Mouse (Mus musculus): ENCODE measurements around the gene Inpp4b. TPM values are rescaled to one million over a fixed set of nuclear protein-coding genes. Genes with fewer than 3 reads are reported as not detected.
A peak's percentile ranks its signal among the peaks of the same experiment; 100 is the strongest.

The Inpp4b gene
- polyA plus RNA-seq, 1 experiment from 2014 or later, result 9.1 TPM

DNA sequence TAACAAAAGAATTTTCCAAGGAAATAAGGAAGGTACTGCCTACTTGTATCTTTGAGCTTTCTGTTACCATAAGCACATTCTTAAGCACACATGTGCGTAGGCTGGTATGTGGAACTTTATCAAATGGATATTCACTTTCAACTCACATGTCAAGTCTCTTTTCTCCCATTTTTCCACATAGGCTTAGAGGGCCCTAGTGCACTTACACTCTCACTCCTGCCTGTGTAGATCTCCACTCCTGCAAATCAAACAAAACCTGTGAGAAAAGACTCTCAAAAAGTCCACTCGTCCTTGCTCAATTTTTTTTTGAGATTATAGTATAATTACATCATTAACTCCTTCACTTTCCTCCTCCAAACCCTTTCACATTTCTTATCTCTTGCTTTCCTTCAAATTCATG, 522.0 kb downstream of the Inpp4b start:
- ATAC-seq (replicated peaks; ENCODE audit: low FRiP score, low read depth), result no peak
- no peak overlapping the region for H3K4me3 ChIP-seq (replicated peaks; ENCODE audit: low read depth, low read length)
- no peaks in the 10 kb centered on the region for H3K27me3 ChIP-seq (ENCODE audit: insufficient read depth, low read length)
- H3K36me3 ChIP-seq (ENCODE audit: insufficient read depth, low read length), result no peaks in the 10 kb centered on the region
- WGBS, result 79% methylated on average over 2 of the region's 2 CpGs
- no peak overlapping the region for H3K9ac ChIP-seq (ENCODE audit: low read depth, low read length)
- no peaks in the 10 kb centered on the region for H3K9me3 ChIP-seq (replicated peaks; ENCODE audit: low read length)
- DNase-seq (ENCODE audit: low spot score), result no peak
- TF ChIP-seq CTCF (IDR thresholded peaks at IDR 0.05; ENCODE audit: low read depth), result no peak
- H3K27ac ChIP-seq, result no peak overlapping the region
- no peaks in the 10 kb centered on the region for H3K4me1 ChIP-seq (replicated peaks; ENCODE audit: insufficient read depth, low read length)
- H3K4me2 ChIP-seq (ENCODE audit: low read length), result no peak overlapping the region

DNA sequence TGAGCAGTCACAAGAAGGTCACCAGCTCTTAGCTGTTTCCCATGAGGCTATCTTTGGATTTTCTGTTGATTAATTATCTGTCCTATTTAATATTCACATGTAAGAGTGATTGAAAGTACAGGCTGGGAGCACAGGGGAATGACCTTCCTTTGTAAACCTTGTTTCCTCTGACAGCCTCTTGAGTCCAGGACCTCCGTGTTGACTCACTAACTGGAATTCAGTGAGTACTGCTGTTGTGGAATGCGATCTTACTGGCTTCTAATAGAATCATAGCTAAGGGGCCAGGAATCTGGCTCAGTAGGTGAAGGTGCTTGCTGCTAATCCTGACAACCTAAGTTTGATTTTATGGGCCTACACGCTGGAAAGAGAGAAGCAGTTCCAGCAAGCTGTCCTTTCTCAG, 523.3 kb downstream of the Inpp4b start:
- H3K4me1 ChIP-seq (replicated peaks; ENCODE audit: insufficient read depth, low read length), result no peaks in the 10 kb centered on the region
- no peaks in the 10 kb centered on the region for H3K9me3 ChIP-seq (replicated peaks; ENCODE audit: low read length)
- no peaks in the 10 kb centered on the region for H3K36me3 ChIP-seq (ENCODE audit: insufficient read depth, low read length)
- no peak overlapping the region for H3K27ac ChIP-seq
- H3K4me2 ChIP-seq (ENCODE audit: low read length), result no peak overlapping the region
- DNase-seq (ENCODE audit: low spot score) (peak; percentile 57), ATAC-seq (replicated peaks; ENCODE audit: low FRiP score, low read depth) (no peak)
- no peaks in the 10 kb centered on the region for H3K27me3 ChIP-seq (ENCODE audit: insufficient read depth, low read length)
- WGBS, result 44% methylated on average over 3 of the region's 3 CpGs
- no peak overlapping the region for H3K4me3 ChIP-seq (replicated peaks; ENCODE audit: low read depth, low read length)
- no peak for TF ChIP-seq CTCF (IDR thresholded peaks at IDR 0.05; ENCODE audit: low read depth)
- no peak overlapping the region for H3K9ac ChIP-seq (ENCODE audit: low read depth, low read length)

DNA sequence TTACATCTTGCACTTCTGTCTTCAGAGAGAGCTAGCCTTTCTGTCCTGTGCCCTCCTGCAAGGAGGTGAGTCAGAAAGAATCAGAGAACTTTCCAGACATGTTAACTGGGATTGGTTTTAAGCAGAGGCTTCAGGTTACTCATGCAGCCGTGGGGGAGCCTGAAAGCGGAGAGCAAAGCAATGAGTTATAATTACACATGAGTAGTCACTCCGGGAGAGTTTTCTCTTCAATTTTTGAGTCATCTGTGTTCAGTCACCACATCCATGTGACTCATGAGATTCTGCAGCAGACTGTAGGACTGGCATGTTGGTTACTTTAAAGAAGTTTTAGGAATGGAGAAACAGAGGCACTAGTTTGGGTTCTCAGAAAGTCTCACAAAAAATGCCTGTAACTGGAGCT, 524.7 kb downstream of the Inpp4b start:
- DNase-seq (ENCODE audit: low spot score) (peak; percentile 43), ATAC-seq (replicated peaks; ENCODE audit: low FRiP score, low read depth) (no peak)
- Histone ChIP-seq H3K9me3 (replicated peaks; ENCODE audit: low read length) (no peaks in the 10 kb centered on the region), H3K27ac (no peak overlapping the region), H3K36me3 (ENCODE audit: insufficient read depth, low read length) (no peaks in the 10 kb centered on the region), H3K9ac (ENCODE audit: low read depth, low read length) (no peak overlapping the region), H3K4me3 (replicated peaks; ENCODE audit: low read depth, low read length) (no peak overlapping the region), H3K4me1 (replicated peaks; ENCODE audit: insufficient read depth, low read length) (no peaks in the 10 kb centered on the region), H3K27me3 (ENCODE audit: insufficient read depth, low read length) (no peaks in the 10 kb centered on the region), H3K4me2 (ENCODE audit: low read length) (no peak overlapping the region)
- 37% methylated on average over 3 of the region's 3 CpGs for WGBS
- TF ChIP-seq CTCF (IDR thresholded peaks at IDR 0.05; ENCODE audit: low read depth), result no peak

DNA sequence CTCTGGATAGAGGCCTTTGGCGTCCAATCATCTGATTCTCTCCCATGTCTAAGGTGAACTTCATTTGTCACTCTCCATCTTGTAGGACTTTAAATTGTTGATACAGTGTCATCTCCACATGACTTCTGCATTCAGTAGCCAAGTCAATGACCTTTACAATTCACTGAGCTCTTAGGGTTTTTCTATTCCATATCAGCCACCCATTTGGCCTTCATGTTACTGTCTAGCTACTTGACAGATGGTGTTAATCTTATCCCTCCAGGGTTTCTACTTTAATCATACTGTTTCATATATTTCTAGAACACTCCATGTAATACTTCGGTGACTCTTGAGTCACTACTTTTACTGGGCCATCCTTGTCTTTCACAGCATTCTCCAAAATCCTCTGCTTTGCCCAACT, 528.1 kb downstream of the Inpp4b start:
- Histone ChIP-seq H3K4me3 (replicated peaks; ENCODE audit: low read depth, low read length) (no peak overlapping the region), H3K36me3 (ENCODE audit: insufficient read depth, low read length) (no peaks in the 10 kb centered on the region), H3K27me3 (ENCODE audit: insufficient read depth, low read length) (no peaks in the 10 kb centered on the region), H3K27ac (no peak overlapping the region), H3K4me2 (ENCODE audit: low read length) (no peak overlapping the region), H3K9ac (ENCODE audit: low read depth, low read length) (no peak overlapping the region), H3K4me1 (replicated peaks; ENCODE audit: insufficient read depth, low read length) (no peaks in the 10 kb centered on the region), H3K9me3 (replicated peaks; ENCODE audit: low read length) (no peaks in the 10 kb centered on the region)
- TF ChIP-seq CTCF (IDR thresholded peaks at IDR 0.05; ENCODE audit: low read depth), result no peak
- ATAC-seq (replicated peaks; ENCODE audit: low FRiP score, low read depth) (no peak), DNase-seq (ENCODE audit: low spot score) (no peak)
- 90% methylated on average over 2 of the region's 2 CpGs for WGBS

DNA sequence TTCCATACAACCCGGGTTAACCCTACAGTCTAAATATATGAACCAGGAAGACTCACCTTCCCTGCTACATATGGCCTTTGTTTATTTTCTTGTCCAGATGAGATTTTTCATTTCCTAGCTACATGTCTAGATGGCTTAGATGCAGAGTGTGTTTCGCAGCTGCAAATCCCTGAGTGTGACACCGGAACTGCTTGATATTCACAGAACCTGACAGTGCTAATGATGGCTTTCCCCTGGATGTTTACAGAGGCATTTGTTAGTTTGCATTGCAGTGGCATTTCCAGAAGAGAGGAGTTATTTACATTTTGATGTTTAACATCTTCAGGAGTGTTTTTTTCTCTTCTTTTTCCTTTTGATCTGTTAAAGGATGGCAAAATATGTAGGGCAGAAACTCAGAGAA, 537.7 kb downstream of the Inpp4b start:
- H3K36me3 ChIP-seq (ENCODE audit: insufficient read depth, low read length), result no peaks in the 10 kb centered on the region
- no peaks in the 10 kb centered on the region for H3K9me3 ChIP-seq (replicated peaks; ENCODE audit: low read length)
- no peak overlapping the region for H3K4me3 ChIP-seq (replicated peaks; ENCODE audit: low read depth, low read length)
- H3K4me1 ChIP-seq (replicated peaks; ENCODE audit: insufficient read depth, low read length), result no peaks in the 10 kb centered on the region
- DNase-seq (ENCODE audit: low spot score) (no peak), ATAC-seq (replicated peaks; ENCODE audit: low FRiP score, low read depth) (no peak)
- 77% methylated on average over 3 of the region's 3 CpGs for WGBS
- no peak overlapping the region for H3K9ac ChIP-seq (ENCODE audit: low read depth, low read length)
- no peak for TF ChIP-seq CTCF (IDR thresholded peaks at IDR 0.05; ENCODE audit: low read depth)
- no peak overlapping the region for H3K4me2 ChIP-seq (ENCODE audit: low read length)
- no peaks in the 10 kb centered on the region for H3K27me3 ChIP-seq (ENCODE audit: insufficient read depth, low read length)
- H3K27ac ChIP-seq, result no peak overlapping the region

DNA sequence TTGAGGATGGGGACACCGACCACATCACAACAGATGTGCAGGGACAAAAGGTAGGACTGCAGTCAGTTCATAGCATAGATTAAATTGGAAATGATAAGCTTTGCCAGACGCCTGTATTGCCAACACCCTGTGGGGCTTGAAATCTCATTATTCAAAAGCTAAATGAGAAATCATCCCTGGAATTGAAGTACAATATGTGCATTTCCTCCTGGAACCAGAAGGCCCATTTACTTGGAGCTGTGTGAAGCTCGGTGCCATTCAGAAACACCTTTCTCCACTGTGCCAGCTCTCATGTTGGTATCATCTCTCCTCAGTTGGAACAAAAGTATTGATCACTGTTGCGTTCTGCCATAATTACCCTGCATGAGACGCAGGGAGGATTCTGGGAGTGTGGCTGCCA, 541.8 kb downstream of the Inpp4b start:
- no peak for DNase-seq (ENCODE audit: low spot score)
- no peaks in the 10 kb centered on the region for H3K9me3 ChIP-seq (replicated peaks; ENCODE audit: low read length)
- H3K4me3 ChIP-seq (replicated peaks; ENCODE audit: low read depth, low read length), result no peak overlapping the region
- 84% methylated on average over 5 of the region's 5 CpGs for whole genome bisulfite sequencing
- no peak overlapping the region for H3K27ac ChIP-seq
- no peaks in the 10 kb centered on the region for H3K36me3 ChIP-seq (ENCODE audit: insufficient read depth, low read length)
- no peak for ATAC-seq (replicated peaks; ENCODE audit: low FRiP score, low read depth)
- no peaks in the 10 kb centered on the region for H3K4me1 ChIP-seq (replicated peaks; ENCODE audit: insufficient read depth, low read length)
- TF ChIP-seq CTCF (IDR thresholded peaks at IDR 0.05; ENCODE audit: low read depth), result no peak
- no peak overlapping the region for H3K4me2 ChIP-seq (ENCODE audit: low read length)
- H3K9ac ChIP-seq (ENCODE audit: low read depth, low read length), result no peak overlapping the region
- H3K27me3 ChIP-seq (ENCODE audit: insufficient read depth, low read length), result no peaks in the 10 kb centered on the region

DNA sequence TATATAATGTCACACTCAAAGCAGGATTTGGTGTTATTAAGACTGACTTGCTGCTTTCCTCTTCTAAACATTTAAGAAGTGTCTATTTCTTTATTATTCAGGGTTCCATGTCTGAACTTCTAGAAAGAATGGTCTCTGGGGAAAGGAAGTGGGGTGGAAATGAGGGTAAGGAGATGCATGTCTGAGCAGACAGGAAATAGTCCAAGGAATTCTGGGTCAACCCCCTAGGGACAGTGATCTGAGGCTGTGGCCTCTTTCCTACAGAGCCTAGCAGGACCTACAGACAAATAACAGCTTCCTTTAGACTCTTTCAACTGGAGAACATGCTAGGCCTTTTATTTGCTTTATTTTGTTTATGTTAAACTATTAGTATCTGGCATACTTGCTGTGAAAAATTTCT, 546.5 kb downstream of the Inpp4b start:
- Histone ChIP-seq H3K9ac (ENCODE audit: low read depth, low read length) (no peak overlapping the region), H3K4me2 (ENCODE audit: low read length) (no peak overlapping the region), H3K36me3 (ENCODE audit: insufficient read depth, low read length) (no peaks in the 10 kb centered on the region), H3K4me3 (replicated peaks; ENCODE audit: low read depth, low read length) (no peak overlapping the region), H3K9me3 (replicated peaks; ENCODE audit: low read length) (no peaks in the 10 kb centered on the region), H3K27ac (no peak overlapping the region), H3K27me3 (ENCODE audit: insufficient read depth, low read length) (no peaks in the 10 kb centered on the region), H3K4me1 (replicated peaks; ENCODE audit: insufficient read depth, low read length) (no peaks in the 10 kb centered on the region)
- ATAC-seq (replicated peaks; ENCODE audit: low FRiP score, low read depth) (no peak), DNase-seq (ENCODE audit: low spot score) (peak; percentile 61)
- no peak for TF ChIP-seq CTCF (IDR thresholded peaks at IDR 0.05; ENCODE audit: low read depth)
